Mouse (Mus musculus) kidney, embryonic 16.5 days (tissue): ENCODE measurements at regions not wholly inside any gene's neighbourhood (a gene's known extent, or its start where the extent isn't known, plus 50 kb on each side); places are given as distances from the start of the nearest gene placed in this dataset.

ENCODE experiments used
- ATAC-seq: fragments of 200-750 bp; cut with Nextera tagmentation; 2 replicates; pipeline ENCODE4 v1.8.0; 2017; ENCODE audit warnings: moderate TSS enrichment; ENCODE audit not compliant: low FRiP score, low TSS enrichment
- H3K27ac ChIP-seq: fragments of 300-500 bp; sonication (generic); 2 replicates; pipeline ENCODE4 v1.5.1; 2014; ENCODE audit warnings: low read length
- H3K27me3 ChIP-seq: fragments of 300-500 bp; sonication (generic); 2 replicates; pipeline ENCODE4 v1.6.1; 2014; ENCODE audit warnings: low read length, control low read depth, mixed read lengths; ENCODE audit not compliant: insufficient read depth
- H3K36me3 ChIP-seq: fragments of 300-500 bp; sonication (generic); 2 replicates; pipeline ENCODE4 v1.6.1; 2014; ENCODE audit warnings: low read length, control low read depth, mixed read lengths; ENCODE audit not compliant: insufficient read depth
- H3K4me1 ChIP-seq: fragments of 300-500 bp; sonication (generic); 2 replicates; pipeline ENCODE4 v1.6.1; 2014; ENCODE audit warnings: low read length, control low read depth, mixed read lengths; ENCODE audit not compliant: insufficient read depth
- H3K4me2 ChIP-seq: fragments of 300-500 bp; sonication (generic); replicated peaks from 2 replicates; pipeline ENCODE4 v1.6.1; 2014; ENCODE audit warnings: low read depth, low read length
- H3K4me3 ChIP-seq: fragments of 300-500 bp; sonication (generic); 2 replicates; pipeline ENCODE4 v1.5.1; 2014; ENCODE audit warnings: mild to moderate bottlenecking, low read length
- H3K9ac ChIP-seq: fragments of 300-500 bp; sonication (generic); replicated peaks from 2 replicates; pipeline ENCODE4 v1.6.1; 2014; ENCODE audit warnings: low read length
- H3K9me3 ChIP-seq: fragments of 300-500 bp; sonication (generic); 2 replicates; pipeline ENCODE4 v1.6.1; 2016; ENCODE audit warnings: low read length, control low read depth
- WGBS: fragments of 180-500 bp; shearing (Covaris S2); extraction: QIAGEN DNeasy Blood & Tissue Kit; methylation state at CpG from one replicate; pipeline ENCODE4 v1.1.7; 2014; 5-methylcytosine and 5-hydroxymethylcytosine counted together

DNA sequence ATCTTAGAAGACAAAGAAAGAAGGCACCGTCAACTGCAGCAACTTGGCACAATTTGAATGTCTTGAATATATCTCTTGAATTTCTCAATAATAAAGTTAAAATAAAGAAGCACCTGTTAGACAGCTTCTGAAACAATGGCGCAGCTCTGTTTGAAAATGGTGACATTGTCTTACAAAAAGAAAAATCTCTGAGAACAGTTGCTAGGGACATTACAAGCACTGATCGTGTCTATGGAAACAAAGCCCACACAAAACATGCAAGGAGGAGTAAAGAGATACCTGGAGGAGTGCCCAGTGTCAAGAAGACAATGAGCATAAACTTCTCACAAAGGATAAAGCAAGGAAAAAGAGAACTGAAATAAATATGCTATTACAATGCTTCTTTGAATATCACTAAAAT, 841.2 kb upstream of the Adgrl3 start:
- no peak overlapping the region for H3K4me3 ChIP-seq

DNA sequence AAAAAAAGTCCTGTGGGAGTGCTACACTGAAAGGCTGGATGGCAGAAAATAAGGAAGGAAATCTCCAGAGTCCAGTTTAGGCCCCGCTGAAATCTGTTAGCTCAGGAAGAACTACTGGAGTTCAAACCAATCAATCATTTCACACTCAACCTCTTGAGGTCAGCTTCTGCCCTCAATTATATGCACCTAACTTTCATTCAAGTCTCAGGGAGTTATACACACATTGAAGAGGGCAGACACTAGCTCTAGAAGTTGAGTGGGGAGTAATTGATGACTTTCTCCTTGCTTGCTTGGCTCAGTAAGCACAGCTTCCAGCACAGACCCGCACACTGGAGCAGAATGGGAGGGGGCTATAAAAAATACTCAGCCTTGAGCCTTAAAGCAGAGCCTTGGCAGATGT, 839.7 kb upstream of the Adgrl3 start:
- H3K4me1 ChIP-seq, result no peaks in the 10 kb centered on the region; the same call in 1 of the 2 replicates
- H3K27me3 ChIP-seq, result no peaks in the 10 kb centered on the region
- 19% methylated on average over 2 of the region's 2 CpGs for WGBS
- no peak overlapping the region for H3K9ac ChIP-seq
- ATAC-seq, result peak; percentile 89
- no peak overlapping the region for H3K4me2 ChIP-seq
- H3K4me3 ChIP-seq, result no peak overlapping the region
- no peak overlapping the region for H3K27ac ChIP-seq
- no peaks in the 10 kb centered on the region for H3K9me3 ChIP-seq
- no peaks in the 10 kb centered on the region for H3K36me3 ChIP-seq

More for the DNA sequence above, 841.2 kb upstream of the Adgrl3 start:
- Histone ChIP-seq H3K27me3 (no peaks in the 10 kb centered on the region), H3K4me1 (no peaks in the 10 kb centered on the region; the same call in 1 of the 2 replicates), H3K4me2 (no peak overlapping the region), H3K36me3 (no peaks in the 10 kb centered on the region), H3K9me3 (no peaks in the 10 kb centered on the region), H3K27ac (no peak overlapping the region), H3K9ac (no peak overlapping the region)
- no peak for ATAC-seq
- WGBS, result 72% methylated on average over 3 of the region's 3 CpGs

DNA sequence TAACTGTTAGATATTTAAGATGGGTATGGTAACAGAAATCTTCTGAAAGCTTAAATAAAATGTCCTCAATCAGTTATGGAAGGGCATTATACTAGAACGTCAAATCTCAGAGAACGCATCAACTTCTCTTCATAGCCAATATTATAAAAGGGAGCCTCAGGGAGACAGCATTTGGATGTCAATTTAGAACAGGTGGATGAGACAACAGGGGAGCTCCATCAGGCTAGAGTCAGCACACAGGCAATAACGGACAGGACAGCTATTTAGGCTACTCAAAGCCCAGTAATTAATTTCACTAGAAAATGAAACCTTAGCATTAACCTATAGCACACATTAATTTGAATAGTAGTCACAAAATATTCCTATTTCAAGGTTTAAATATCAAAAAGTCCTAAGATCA, 827.5 kb upstream of the Adgrl3 start:
- no peak for ATAC-seq
- H3K4me2 ChIP-seq, result no peak overlapping the region
- H3K27ac ChIP-seq, result no peak overlapping the region
- H3K27me3 ChIP-seq, result no peaks in the 10 kb centered on the region
- H3K4me3 ChIP-seq, result no peak overlapping the region
- WGBS, result 88% methylated on average over 3 of the region's 3 CpGs
- H3K9me3 ChIP-seq, result no peaks in the 10 kb centered on the region
- no peaks in the 10 kb centered on the region for H3K4me1 ChIP-seq
- H3K9ac ChIP-seq, result no peak overlapping the region
- H3K36me3 ChIP-seq, result no peaks in the 10 kb centered on the region

DNA sequence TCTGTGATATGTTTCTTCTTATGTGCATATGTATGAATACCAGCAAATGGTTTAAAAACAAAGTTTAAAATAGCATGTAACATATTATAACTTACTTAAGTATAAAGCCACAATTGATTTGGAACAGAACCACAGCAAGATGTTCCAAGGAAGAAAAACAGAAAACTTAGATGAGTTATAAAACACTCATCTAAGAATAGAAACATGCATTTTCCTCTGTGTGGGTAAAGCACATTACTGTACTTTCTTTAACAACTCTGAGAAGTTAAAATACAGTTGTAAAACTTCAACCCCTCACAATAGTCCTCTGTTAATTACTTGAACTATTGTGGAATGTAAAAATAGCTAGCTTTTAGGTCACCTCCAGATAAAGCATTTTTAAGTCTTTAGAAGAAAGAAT, 820.3 kb upstream of the Adgrl3 start:
- H3K4me2 ChIP-seq, result no peak overlapping the region
- no peaks in the 10 kb centered on the region for H3K4me1 ChIP-seq
- no peak for ATAC-seq
- H3K9me3 ChIP-seq, result no peaks in the 10 kb centered on the region
- no peaks in the 10 kb centered on the region for H3K27me3 ChIP-seq
- H3K4me3 ChIP-seq, result no peak overlapping the region
- no peak overlapping the region for H3K27ac ChIP-seq
- H3K9ac ChIP-seq, result no peak overlapping the region
- no peaks in the 10 kb centered on the region for H3K36me3 ChIP-seq

DNA sequence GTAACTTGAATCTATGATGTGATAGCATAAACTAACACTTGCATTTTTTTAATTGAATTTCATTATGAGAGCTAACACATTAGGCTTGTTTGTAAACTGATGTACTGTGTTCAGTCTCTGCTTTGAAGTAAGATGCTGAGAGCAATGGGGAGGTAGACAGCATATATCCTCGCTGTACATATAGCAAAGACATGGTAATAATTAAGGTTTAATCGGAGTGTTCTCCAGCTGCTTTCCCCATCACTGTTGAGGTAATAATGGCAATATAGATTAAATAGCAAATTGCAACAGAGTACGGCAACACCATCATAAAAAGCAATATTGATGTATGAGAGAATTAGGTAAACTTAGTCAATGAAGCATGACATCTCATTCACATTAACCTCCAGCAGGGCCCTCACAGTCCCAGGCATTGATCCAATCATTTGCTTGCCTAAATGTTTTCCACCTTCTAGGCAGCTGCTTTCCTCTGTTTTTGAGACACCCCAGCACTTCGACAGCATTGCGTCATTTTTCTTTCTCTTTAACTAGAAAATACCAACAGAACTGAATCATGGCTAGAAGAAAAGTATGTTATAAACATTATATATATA, 771.3 kb upstream of the Adgrl3 start:
- Histone ChIP-seq H3K4me3 (no peak overlapping the region), H3K36me3 (no peaks in the 10 kb centered on the region), H3K27me3 (no peaks in the 10 kb centered on the region), H3K4me2 (no peak overlapping the region), H3K27ac (no peak overlapping the region), H3K9me3 (no peaks in the 10 kb centered on the region), H3K4me1 (no peaks in the 10 kb centered on the region), H3K9ac (no peak overlapping the region)
- no peak for ATAC-seq
- WGBS, result 87% methylated on average over 5 of the region's 5 CpGs

DNA sequence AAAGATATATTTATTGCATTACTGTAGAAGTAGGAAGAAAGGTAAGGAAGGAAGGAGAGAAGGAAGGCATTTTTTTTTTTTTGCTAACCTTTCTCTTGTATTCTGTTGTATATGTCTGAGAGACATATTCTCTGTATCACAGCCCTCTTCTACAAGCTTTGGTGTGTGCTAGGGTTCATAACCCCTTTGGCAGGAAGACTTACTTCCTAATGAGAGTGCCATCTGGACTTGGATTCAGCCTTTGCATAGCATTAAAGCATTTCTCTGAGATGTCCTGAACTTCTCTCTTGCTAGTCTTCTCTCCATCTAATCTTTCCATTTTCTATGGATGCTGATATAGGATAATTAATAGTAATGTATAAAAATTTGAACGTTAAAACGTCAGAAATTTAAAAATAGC, 768.0 kb upstream of the Adgrl3 start:
- H3K4me2 ChIP-seq, result no peak overlapping the region
- H3K9me3 ChIP-seq, result no peaks in the 10 kb centered on the region
- H3K27ac ChIP-seq, result no peak overlapping the region
- no peak overlapping the region for H3K9ac ChIP-seq
- H3K27me3 ChIP-seq, result no peaks in the 10 kb centered on the region
- no peak overlapping the region for H3K4me3 ChIP-seq
- no peaks in the 10 kb centered on the region for H3K4me1 ChIP-seq
- no peaks in the 10 kb centered on the region for H3K36me3 ChIP-seq
- no peak for ATAC-seq
- 70% methylated on average over 2 of the region's 2 CpGs for WGBS

DNA sequence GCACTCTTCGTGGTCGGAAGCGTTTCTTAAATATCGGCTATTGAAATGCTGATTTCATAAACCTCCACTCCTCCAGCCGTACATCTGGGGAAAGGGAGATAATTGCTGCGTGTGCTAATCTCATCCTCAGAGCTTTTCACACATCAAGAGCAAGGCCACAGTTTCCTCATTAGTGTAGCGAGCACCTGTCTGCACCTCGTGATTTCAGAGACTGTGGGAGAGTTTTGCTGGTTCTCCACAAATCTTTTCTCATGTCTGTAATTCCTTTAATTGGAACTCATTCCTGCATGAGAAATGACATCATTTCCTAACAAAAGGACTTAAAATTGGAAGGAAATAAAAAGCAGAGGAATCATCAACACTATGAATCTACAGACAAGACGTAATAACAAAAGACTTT, 764.9 kb upstream of the Adgrl3 start:
- no peak overlapping the region for H3K4me2 ChIP-seq
- H3K36me3 ChIP-seq, result no peaks in the 10 kb centered on the region
- 87% methylated on average over 9 of the region's 9 CpGs for WGBS
- ATAC-seq, result no peak
- no peak overlapping the region for H3K4me3 ChIP-seq
- no peak overlapping the region for H3K9ac ChIP-seq
- no peaks in the 10 kb centered on the region for H3K4me1 ChIP-seq
- H3K9me3 ChIP-seq, result no peaks in the 10 kb centered on the region
- no peaks in the 10 kb centered on the region for H3K27me3 ChIP-seq
- no peak overlapping the region for H3K27ac ChIP-seq

DNA sequence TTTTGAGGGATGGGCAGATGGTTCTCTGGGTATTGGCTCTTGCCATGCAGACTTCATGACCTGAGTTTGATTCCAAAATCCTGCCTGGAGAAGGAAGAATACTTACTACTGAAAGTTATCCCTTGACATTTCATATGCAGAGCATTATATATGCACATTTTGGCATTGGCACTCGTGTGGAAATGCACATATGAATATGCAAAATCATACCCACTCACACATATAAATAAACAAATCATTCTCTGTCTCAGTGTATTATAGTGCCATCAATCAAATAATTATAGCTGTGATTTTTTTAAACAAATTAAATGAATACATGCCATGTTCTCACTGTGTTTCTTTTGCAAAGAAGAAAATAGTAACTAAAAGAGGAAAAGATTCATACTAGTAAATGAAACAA, 745.3 kb upstream of the Adgrl3 start:
- WGBS, result 50% methylated on average over 1 of the region's 1 CpGs
- no peaks in the 10 kb centered on the region for H3K27me3 ChIP-seq
- no peak overlapping the region for H3K4me2 ChIP-seq
- no peak overlapping the region for H3K4me3 ChIP-seq
- H3K36me3 ChIP-seq, result no peaks in the 10 kb centered on the region
- H3K9me3 ChIP-seq, result no peaks in the 10 kb centered on the region
- H3K4me1 ChIP-seq, result no peaks in the 10 kb centered on the region
- no peak overlapping the region for H3K9ac ChIP-seq
- H3K27ac ChIP-seq, result no peak overlapping the region
- no peak for ATAC-seq

DNA sequence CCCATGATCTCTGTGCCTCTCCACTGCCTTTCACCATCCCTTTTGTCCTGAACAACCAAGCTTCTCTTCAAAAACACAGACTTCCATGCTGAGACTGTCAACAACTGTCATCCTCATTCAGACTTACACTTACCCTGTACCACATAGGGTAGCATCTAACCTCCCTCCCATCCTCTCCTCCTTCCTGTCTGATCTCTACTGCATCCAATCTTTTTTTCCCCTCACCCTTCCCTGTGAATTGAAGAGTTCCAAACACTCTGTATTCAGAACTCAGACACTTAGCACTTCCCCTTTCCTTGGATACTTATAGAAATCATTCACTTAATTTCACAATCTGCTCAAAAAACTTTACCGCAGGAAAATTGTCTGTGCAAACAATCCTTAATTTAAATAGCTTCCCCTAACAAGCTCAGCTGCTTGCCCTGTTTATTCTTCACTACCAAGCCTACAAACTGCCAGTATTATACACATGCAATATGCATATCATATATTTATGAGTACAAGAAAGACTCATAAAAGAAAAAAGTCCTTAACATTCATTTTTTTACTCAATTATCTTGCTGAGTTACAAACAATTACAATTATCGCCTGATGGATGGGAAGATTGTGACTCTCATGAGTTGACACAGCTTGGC, 744.6 kb upstream of the Adgrl3 start:
- no peaks in the 10 kb centered on the region for H3K27me3 ChIP-seq
- no peak overlapping the region for H3K27ac ChIP-seq
- no peaks in the 10 kb centered on the region for H3K4me1 ChIP-seq
- 92% methylated on average over 2 of the region's 2 CpGs for WGBS
- no peak overlapping the region for H3K9ac ChIP-seq
- no peak overlapping the region for H3K4me3 ChIP-seq
- H3K9me3 ChIP-seq, result no peaks in the 10 kb centered on the region
- no peaks in the 10 kb centered on the region for H3K36me3 ChIP-seq
- no peak overlapping the region for H3K4me2 ChIP-seq
- no peak for ATAC-seq
